Mouse (Mus musculus) gastrocnemius, postnatal 4 days (tissue): Measurements from ENCODE around the gene Pvalb. TPM values are rescaled to one million over a fixed set of nuclear protein-coding genes. Genes with fewer than 3 reads are reported as not detected.
A peak's percentile ranks its signal among the peaks of the same experiment; 100 is the strongest.

ENCODE experiments used
- DNase-seq, 2 experiments: peaks; one replicate each; pipeline ENCODE4 v3.0.0; 2021 to 2022; ENCODE audit warnings: low spot score in 2 of 2, mixed read lengths in 2 of 2
- total RNA-seq, 2 experiments: library from RNA; stranded (reverse); gene quantifications; 2 replicates each; pipeline ENCODE4 v1.2.3; 2021

Pvalb gene
- total RNA-seq, 2 experiments from 2014 or later = 716 to 864 TPM

DNA sequence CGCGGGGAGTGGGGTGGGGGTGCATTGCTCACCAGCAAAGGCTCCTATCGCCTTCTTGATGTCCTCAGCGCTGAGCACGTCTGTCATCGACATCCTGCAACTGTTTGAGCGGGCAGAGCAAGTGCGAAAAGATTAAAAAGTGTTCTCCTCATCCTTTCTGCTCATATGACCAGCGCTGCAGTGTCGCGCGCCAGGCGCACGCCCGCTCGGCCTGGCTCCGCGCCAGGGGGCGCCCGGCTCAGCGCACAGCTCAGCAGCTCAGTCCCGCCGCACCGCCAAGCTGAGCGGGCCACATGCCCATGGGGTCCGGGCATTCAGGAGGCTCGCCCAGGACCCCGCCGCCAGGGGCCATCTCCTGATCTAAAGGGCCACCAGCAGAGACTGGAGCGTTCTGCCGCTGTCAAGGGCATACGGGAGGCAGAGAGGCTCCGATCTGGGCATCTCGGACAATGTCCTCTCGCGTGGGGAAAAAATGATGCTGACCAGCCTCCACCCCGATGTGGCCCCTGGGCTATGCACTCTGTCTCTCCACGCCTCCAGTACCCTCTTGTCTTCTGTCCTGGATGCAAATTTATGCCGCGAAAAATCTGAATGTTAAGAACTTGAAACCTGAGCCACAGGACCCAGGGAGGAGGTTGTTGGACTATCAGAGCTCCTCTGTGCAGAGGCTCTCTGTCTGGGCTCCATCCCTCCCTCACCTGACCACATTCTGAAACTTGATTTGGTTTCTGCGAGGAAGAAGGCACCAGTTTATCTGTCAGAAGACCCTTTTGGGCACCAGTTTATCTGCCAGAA is 1.9 kb downstream of the Pvalb start:
- peak; percentile 42 to 57 for DNase-seq

- no peak for DNase-seq
These were observed 10.9 kb downstream of the Pvalb start for GRCm38 (mm10) chr15:78195096-78195880.

- DNase-seq = no peak
These were observed 11.9 kb downstream of the Pvalb start for GRCm38 (mm10) chr15:78194320-78194719.

DNA sequence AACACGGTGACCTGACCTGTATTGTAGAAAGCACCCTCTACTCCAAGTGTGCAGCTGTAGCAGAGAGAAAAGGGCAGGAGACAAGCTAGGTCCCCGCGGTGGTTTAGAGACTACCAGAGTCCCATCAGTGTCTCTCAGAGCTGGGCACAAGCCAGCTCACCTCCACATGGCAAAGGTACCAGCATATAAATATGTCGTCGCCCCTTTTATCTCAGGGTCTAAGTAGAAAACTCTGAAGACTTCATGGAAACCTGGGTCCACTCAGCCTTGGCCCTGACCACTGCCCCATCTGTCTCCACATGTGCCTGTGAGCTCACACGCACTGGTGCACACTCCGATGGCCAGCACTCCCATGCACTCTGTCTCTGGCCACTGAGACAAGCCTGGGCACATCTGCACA is 16.6 kb downstream of the Pvalb start:
- DNase-seq = no peak

GRCm38 (mm10) chr15:78188546-78188945 is 17.7 kb downstream of the Pvalb start:
- DNase-seq = no peak

- DNase-seq = no peak
These were observed 19.3 kb downstream of the Pvalb start for GRCm38 (mm10) chr15:78186906-78187305.

GRCm38 (mm10) chr15:78185609-78186008 is 20.6 kb downstream of the Pvalb start:
- no peak for DNase-seq

GRCm38 (mm10) chr15:78184855-78185254 is 21.3 kb downstream of the Pvalb start:
- peak in 1 of 2 experiments; percentile 37 for DNase-seq

DNA sequence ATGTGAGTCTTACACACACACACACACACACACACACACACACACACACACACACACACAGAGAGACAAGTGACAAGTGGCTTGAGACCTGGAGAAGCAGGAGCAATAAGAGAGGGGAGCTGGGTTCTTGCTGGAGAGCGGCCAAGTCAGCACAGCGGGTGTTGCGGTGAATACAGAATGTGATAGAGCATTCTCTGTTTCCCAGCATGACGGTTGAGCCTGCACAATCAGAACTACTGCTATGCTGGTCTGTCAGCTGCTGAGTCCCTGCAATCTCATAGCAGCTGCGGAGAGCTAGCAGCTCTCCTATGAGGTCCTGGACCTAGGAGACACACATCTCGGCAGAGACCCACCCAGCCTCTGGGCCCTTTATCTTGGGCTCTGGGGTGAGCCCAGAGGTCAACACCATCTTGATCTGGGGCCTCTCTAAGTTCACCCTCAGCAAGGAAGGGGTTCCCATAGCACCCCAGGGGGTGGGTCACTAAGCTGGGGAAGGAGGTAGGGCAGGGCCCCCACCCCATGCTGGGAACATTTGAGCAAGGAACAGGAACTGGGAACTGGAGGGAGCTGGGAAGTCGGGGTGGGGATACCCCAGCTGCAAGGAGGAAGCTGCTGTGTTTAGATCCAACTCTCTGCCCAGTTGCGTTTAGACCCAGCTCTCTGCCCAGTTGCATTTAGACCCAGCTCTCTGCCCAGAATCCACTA is 24.3 kb downstream of the Pvalb start:
- peak in 1 of 2 experiments; percentile 33 for DNase-seq

- DNase-seq = no peak
These were observed 26.4 kb downstream of the Pvalb start for GRCm38 (mm10) chr15:78179775-78180174.

- peak; percentile 68 to 73 for DNase-seq
These were observed 27.8 kb downstream of the Pvalb start for GRCm38 (mm10) chr15:78178397-78178796.

- no peak for DNase-seq
These were observed 28.9 kb downstream of the Pvalb start for GRCm38 (mm10) chr15:78177257-78177656.

DNA sequence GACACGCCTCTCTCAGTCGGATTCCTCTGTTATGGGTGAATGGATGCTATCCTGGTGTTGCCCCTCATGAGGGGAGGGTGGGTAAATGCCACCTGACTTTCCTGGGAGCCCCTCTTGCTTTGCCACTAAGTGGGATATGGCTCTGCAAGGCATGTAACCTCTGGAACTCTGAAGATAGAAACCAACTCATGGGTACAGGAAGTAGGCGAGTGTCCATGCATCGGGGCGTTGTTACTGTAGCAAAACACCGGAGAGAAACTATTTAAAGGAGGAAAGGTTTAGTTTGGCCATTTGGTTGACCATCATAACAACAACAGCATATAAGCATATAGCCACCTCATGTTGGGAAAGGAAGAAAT is 31.3 kb downstream of the Pvalb start:
- no peak for DNase-seq

DNA sequence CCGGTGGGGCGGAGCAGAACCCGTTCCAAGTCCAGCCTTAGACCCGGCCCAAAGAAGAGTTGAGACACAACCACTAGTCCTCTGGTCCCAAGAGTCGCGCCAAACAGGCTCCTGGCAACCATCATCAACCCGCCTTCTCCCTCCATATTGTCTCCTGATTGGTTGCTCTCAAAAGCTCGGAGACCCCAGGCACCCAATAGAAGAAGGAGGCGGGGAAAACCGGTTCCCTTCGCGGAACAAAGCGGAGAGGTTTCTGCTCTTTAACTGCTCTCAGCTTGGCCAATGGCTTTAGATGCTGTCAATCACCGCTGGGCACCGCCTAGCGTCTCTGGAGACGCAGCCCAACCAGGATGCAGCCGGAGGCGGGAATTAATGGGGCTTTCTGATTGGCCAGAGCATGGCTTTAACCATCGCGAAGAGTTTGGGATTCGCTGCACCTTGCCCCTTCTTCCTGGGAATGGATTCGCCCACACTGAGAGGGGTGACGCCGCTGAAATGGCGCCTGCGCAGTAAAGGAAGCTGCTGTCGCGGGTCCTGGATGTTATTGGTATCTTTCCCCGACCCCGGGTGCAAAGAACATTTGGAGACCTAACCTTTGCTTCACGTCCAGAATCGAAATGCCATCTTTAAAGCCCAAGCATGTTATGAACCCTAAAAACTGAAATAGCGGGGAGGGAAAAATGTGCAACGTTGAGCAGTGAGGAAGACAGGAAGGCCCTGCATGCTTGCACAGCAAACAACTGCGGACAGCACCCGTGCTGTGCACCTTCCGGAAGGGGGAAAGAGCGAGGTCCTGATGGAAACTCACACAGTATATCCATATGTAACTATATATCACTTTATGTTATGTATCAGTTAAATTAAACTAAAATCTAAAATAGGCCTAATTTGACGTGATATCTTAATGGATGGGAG is 32.0 kb downstream of the Pvalb start, which contains the start of gene Ift27:
Gene Ift27, minus strand, starts transcription at position 136 of the 915 bp plus-strand sequence.
- peak; percentile 87 to 95 for DNase-seq

DNA sequence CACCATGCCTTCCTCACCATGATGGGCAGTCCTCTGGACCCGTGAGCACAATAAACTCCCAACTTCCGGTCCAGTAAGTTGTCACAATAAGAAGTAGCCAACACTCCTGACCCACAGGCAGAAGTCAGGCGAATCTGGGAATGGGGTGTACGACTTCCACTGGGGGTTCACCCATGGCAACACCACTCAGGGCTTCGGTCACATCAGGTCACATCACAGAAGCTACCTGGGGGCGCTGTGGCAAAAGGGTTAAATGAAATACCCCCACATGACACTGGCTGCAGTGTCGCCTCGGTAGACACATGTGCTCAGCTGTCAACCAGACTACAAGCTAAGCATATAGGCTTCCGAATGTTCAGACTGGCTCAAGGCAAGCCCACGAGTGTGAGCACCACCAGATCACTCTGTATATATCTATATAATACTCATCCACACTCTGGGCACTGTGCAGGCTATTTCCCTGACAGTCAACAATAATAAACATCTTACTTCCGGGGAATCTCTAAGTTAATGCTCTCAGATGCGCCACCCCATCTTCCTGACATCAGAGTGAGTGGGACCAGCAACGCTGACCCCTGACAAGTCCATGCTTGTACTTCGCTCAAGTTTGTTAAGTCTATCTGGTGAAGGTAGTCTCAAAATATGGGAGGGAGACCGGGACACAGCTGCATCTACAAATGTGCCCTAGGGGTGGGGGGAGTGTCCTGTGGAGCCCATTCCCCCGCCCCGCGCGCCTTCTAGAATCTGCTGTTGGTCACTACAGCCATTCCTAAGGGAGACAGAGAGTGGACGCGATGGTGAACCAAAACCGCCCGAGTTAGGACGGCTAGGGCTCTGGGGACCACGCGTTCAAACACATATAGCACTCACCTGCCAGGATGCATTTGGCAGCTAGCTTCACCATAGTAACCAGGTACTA is 33.0 kb downstream of the Pvalb start:
- DNase-seq = peak in 1 of 2 experiments; percentile 32

DNA sequence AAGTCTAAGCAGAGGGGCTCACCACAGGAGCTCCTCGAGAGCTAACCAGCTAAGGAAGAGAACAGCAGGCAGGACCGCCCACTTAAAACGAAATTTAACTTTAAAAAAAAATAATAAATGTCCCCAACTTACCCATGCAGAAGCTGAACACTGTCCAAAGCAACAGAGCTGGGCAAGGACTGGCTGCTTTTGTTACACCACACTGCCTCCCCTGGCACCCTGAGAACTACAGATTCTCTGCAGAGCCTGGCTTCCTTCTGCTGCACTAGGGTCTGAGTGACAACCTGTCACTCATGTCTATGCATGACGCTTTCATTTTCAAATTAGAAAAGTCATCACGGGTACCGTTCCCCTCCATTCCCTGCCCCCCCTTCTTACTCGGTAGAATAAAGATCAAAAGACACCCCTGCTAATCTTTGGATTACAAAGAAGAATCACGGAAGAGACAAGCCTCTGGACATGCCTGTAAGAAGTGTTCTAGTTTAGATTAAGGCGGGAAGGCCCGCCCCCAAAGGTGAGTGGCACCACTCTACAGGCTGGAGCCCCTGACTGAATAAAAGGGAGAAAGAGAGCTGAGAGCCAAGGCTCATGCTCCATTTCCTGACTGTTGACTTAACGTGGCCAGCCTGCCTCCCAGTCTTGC is 33.8 kb downstream of the Pvalb start:
- DNase-seq = no peak

GRCm38 (mm10) chr15:78171651-78172050 is 34.5 kb downstream of the Pvalb start:
- DNase-seq = no peak

DNA sequence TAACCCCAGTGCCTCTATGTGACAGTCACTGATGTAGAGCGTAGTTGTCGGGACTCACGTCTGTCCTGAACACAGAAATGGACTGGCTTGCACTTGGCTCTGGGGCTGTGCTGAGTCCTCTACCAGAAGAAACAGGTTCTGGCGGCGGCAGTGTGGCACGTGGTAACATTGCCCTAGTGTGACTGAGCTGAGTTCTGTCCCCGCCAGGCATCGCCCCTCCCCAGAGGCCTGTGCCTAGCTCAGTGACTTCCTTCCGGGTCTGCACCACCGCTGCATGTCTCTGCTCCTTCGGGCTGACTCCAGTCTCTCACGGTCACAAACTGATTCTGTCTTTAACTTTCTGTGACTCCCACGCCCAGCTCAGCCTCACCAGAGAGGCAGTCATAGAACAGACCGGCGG is 35.5 kb downstream of the Pvalb start:
- DNase-seq = no peak

GRCm38 (mm10) chr15:78169566-78169965 is 36.6 kb downstream of the Pvalb start:
- no peak for DNase-seq
